Mouse (Mus musculus): ENCODE measurements at regions not wholly inside any gene's neighbourhood (a gene's known extent, or its start where the extent isn't known, plus 50 kb on each side); places are given as distances from the start of the nearest gene placed in this dataset.
"Not testable (repeated sequence)": the region's sequence is repeated elsewhere in the genome, so short reads cannot be mapped to it uniquely, and the experiment has no call there.

- DNase-seq: not testable (repeated sequence)
Measured at GRCm38 (mm10) chr9:11441241-11441997, 536.8 kb upstream of the Cntn5 start.

- no peak for DNase-seq
Measured at GRCm38 (mm10) chr9:11436443-11437167, 532.0 kb upstream of the Cntn5 start.

- no peak for DNase-seq
Measured at GRCm38 (mm10) chr9:11436014-11436413, 531.4 kb upstream of the Cntn5 start.

- peak; percentile 9 for DNase-seq
Measured at GRCm38 (mm10) chr9:11435019-11435418, 530.4 kb upstream of the Cntn5 start.

- DNase-seq: no peak
Measured at GRCm38 (mm10) chr9:11426473-11426872, 521.9 kb upstream of the Cntn5 start.

GRCm38 (mm10) chr9:11396829-11397228 is 492.3 kb upstream of the Cntn5 start:
- DNase-seq: no peak

- no peak for DNase-seq
Measured at GRCm38 (mm10) chr9:11381648-11382075, 477.1 kb upstream of the Cntn5 start.

GRCm38 (mm10) chr9:11380531-11380930 is 476.0 kb upstream of the Cntn5 start:
- no peak for DNase-seq

GRCm38 (mm10) chr9:11378046-11378445 is 473.5 kb upstream of the Cntn5 start:
- DNase-seq: no peak

- no peak for DNase-seq
Measured at GRCm38 (mm10) chr9:11377586-11377985, 473.0 kb upstream of the Cntn5 start.

GRCm38 (mm10) chr9:11373294-11373903 is 468.8 kb upstream of the Cntn5 start:
- no peak for DNase-seq

- DNase-seq: no peak
Measured at GRCm38 (mm10) chr9:11368056-11368455, 463.5 kb upstream of the Cntn5 start.

- no peak for DNase-seq
Measured at GRCm38 (mm10) chr9:11328900-11329299, 424.3 kb upstream of the Cntn5 start.

GRCm38 (mm10) chr9:11317221-11317620 is 412.6 kb upstream of the Cntn5 start:
- DNase-seq: no peak

- DNase-seq: peak; percentile 73
Measured at GRCm38 (mm10) chr9:11297116-11297515, 392.5 kb upstream of the Cntn5 start.

- peak; percentile 16 for DNase-seq
Measured at GRCm38 (mm10) chr9:11285135-11285534, 380.6 kb upstream of the Cntn5 start.

GRCm38 (mm10) chr9:11284549-11284948 is 380.0 kb upstream of the Cntn5 start:
- peak; percentile 47 for DNase-seq

- no peak for DNase-seq
Measured at GRCm38 (mm10) chr9:11279409-11280127, 375.0 kb upstream of the Cntn5 start.

- no peak for DNase-seq
Measured at GRCm38 (mm10) chr9:11277810-11278209, 373.2 kb upstream of the Cntn5 start.

GRCm38 (mm10) chr9:11276966-11277365 is 372.4 kb upstream of the Cntn5 start:
- DNase-seq: no peak

GRCm38 (mm10) chr9:11256848-11257247 is 352.3 kb upstream of the Cntn5 start:
- no peak for DNase-seq

GRCm38 (mm10) chr9:11206829-11207228 is 302.3 kb upstream of the Cntn5 start:
- DNase-seq: no peak

GRCm38 (mm10) chr9:11206267-11206666 is 301.7 kb upstream of the Cntn5 start:
- DNase-seq: no peak

Measured in cerebellum, adult 11 months (tissue).